Mouse (Mus musculus): ENCODE measurements at regions not wholly inside any gene's neighbourhood (a gene's known extent, or its start where the extent isn't known, plus 50 kb on each side); places are given as distances from the start of the nearest gene placed in this dataset.
A peak's percentile ranks its signal among the peaks of the same experiment; 100 is the strongest.

- H3K9ac ChIP-seq (ENCODE audit: low read depth, low read length, severe bottlenecking): no peak overlapping the region
- H3K4me1 ChIP-seq (ENCODE audit: control insufficient read depth, insufficient read depth, low read length): no peaks in the 10 kb centered on the region
- DNase-seq (ENCODE audit: low spot score) (peak; percentile 70), ATAC-seq (ENCODE audit: low FRiP score, low read depth) (no peak)
- peaks cover 3% of the 10 kb centered on the region; the same call in 1 of the 2 replicates for H3K9me3 ChIP-seq (ENCODE audit: control insufficient read depth, low read length)
- WGBS: 31% methylated on average over 2 of the region's 2 CpGs
- TF ChIP-seq POLR2A (IDR thresholded peaks at IDR 0.05; ENCODE audit: borderline replicate concordance, extremely low read depth, insufficient read depth, insufficient read length): no peak
- no peak overlapping the region for H3K27ac ChIP-seq (replicated peaks; ENCODE audit: low read depth, low read length)
- H3K36me3 ChIP-seq (ENCODE audit: control insufficient read depth, insufficient read depth, low read length): no peaks in the 10 kb centered on the region
- no peaks in the 10 kb centered on the region for H3K27me3 ChIP-seq (ENCODE audit: control insufficient read depth, insufficient read depth, low read length)
- H3K4me2 ChIP-seq (replicated peaks; ENCODE audit: low read depth, low read length, severe bottlenecking): no peak overlapping the region
- no peak overlapping the region for H3K4me3 ChIP-seq (replicated peaks; ENCODE audit: low read length)
These were observed 118.9 kb upstream of the Ptprm start for GRCm38 (mm10) chr17:67473137-67473536.

GRCm38 (mm10) chr17:67458851-67459421, 104.7 kb upstream of the Ptprm start:
- no peak for ATAC-seq (ENCODE audit: low FRiP score, low read depth)
- Histone ChIP-seq H3K27ac (replicated peaks; ENCODE audit: low read depth, low read length) (no peak overlapping the region), H3K4me3 (replicated peaks; ENCODE audit: low read length) (no peak overlapping the region), H3K9me3 (ENCODE audit: control insufficient read depth, low read length) (no peaks in the 10 kb centered on the region), H3K4me1 (ENCODE audit: control insufficient read depth, insufficient read depth, low read length) (no peaks in the 10 kb centered on the region), H3K9ac (ENCODE audit: low read depth, low read length, severe bottlenecking) (no peak overlapping the region), H3K27me3 (ENCODE audit: control insufficient read depth, insufficient read depth, low read length) (no peaks in the 10 kb centered on the region), H3K4me2 (replicated peaks; ENCODE audit: low read depth, low read length, severe bottlenecking) (no peak overlapping the region), H3K36me3 (ENCODE audit: control insufficient read depth, insufficient read depth, low read length) (no peaks in the 10 kb centered on the region)
- no peak for TF ChIP-seq POLR2A (IDR thresholded peaks at IDR 0.05; ENCODE audit: borderline replicate concordance, extremely low read depth, insufficient read depth, insufficient read length)
- WGBS: 83% methylated on average over 4 of the region's 4 CpGs
- DNase-seq (ENCODE audit: low spot score): no peak

- no peak for TF ChIP-seq POLR2A (IDR thresholded peaks at IDR 0.05; ENCODE audit: borderline replicate concordance, extremely low read depth, insufficient read depth, insufficient read length)
- ATAC-seq (ENCODE audit: low FRiP score, low read depth): no peak
- no peak for DNase-seq (ENCODE audit: low spot score)
- 77% methylated on average over 13 of the region's 13 CpGs for WGBS
- H3K9me3 ChIP-seq (ENCODE audit: control insufficient read depth, low read length): no peaks in the 10 kb centered on the region
- no peaks in the 10 kb centered on the region for H3K27me3 ChIP-seq (ENCODE audit: control insufficient read depth, insufficient read depth, low read length)
- no peak overlapping the region for H3K4me2 ChIP-seq (replicated peaks; ENCODE audit: low read depth, low read length, severe bottlenecking)
- H3K9ac ChIP-seq (ENCODE audit: low read depth, low read length, severe bottlenecking): no peak overlapping the region
- H3K4me1 ChIP-seq (ENCODE audit: control insufficient read depth, insufficient read depth, low read length): no peaks in the 10 kb centered on the region
- no peak overlapping the region for H3K4me3 ChIP-seq (replicated peaks; ENCODE audit: low read length)
- no peak overlapping the region for H3K27ac ChIP-seq (replicated peaks; ENCODE audit: low read depth, low read length)
- H3K36me3 ChIP-seq (ENCODE audit: control insufficient read depth, insufficient read depth, low read length): no peaks in the 10 kb centered on the region
These were observed 97.7 kb upstream of the Ptprm start for GRCm38 (mm10) chr17:67451966-67452365.

- H3K4me3 ChIP-seq (replicated peaks; ENCODE audit: low read length): no peak overlapping the region
- TF ChIP-seq POLR2A (IDR thresholded peaks at IDR 0.05; ENCODE audit: borderline replicate concordance, extremely low read depth, insufficient read depth, insufficient read length): no peak
- H3K27ac ChIP-seq (replicated peaks; ENCODE audit: low read depth, low read length): no peak overlapping the region
- no peaks in the 10 kb centered on the region for H3K4me1 ChIP-seq (ENCODE audit: control insufficient read depth, insufficient read depth, low read length)
- no peak overlapping the region for H3K4me2 ChIP-seq (replicated peaks; ENCODE audit: low read depth, low read length, severe bottlenecking)
- no peaks in the 10 kb centered on the region for H3K27me3 ChIP-seq (ENCODE audit: control insufficient read depth, insufficient read depth, low read length)
- WGBS: 58% methylated on average over 2 of the region's 2 CpGs
- ATAC-seq (ENCODE audit: low FRiP score, low read depth) (no peak), DNase-seq (ENCODE audit: low spot score) (no peak)
- H3K36me3 ChIP-seq (ENCODE audit: control insufficient read depth, insufficient read depth, low read length): no peaks in the 10 kb centered on the region
- H3K9me3 ChIP-seq (ENCODE audit: control insufficient read depth, low read length): no peaks in the 10 kb centered on the region
- no peak overlapping the region for H3K9ac ChIP-seq (ENCODE audit: low read depth, low read length, severe bottlenecking)
These were observed 96.8 kb upstream of the Ptprm start for GRCm38 (mm10) chr17:67451081-67451480.

- H3K9ac ChIP-seq (ENCODE audit: low read depth, low read length, severe bottlenecking): no peak overlapping the region
- no peaks in the 10 kb centered on the region for H3K9me3 ChIP-seq (ENCODE audit: control insufficient read depth, low read length)
- H3K27ac ChIP-seq (replicated peaks; ENCODE audit: low read depth, low read length): no peak overlapping the region
- 79% methylated on average over 5 of the region's 5 CpGs for WGBS
- no peak for DNase-seq (ENCODE audit: low spot score)
- TF ChIP-seq POLR2A (IDR thresholded peaks at IDR 0.05; ENCODE audit: borderline replicate concordance, extremely low read depth, insufficient read depth, insufficient read length): no peak
- H3K4me1 ChIP-seq (ENCODE audit: control insufficient read depth, insufficient read depth, low read length): no peaks in the 10 kb centered on the region
- no peaks in the 10 kb centered on the region for H3K36me3 ChIP-seq (ENCODE audit: control insufficient read depth, insufficient read depth, low read length)
- H3K27me3 ChIP-seq (ENCODE audit: control insufficient read depth, insufficient read depth, low read length): no peaks in the 10 kb centered on the region
- H3K4me2 ChIP-seq (replicated peaks; ENCODE audit: low read depth, low read length, severe bottlenecking): no peak overlapping the region
- no peak overlapping the region for H3K4me3 ChIP-seq (replicated peaks; ENCODE audit: low read length)
- ATAC-seq (ENCODE audit: low FRiP score, low read depth): no peak
These were observed 95.8 kb upstream of the Ptprm start for GRCm38 (mm10) chr17:67450021-67450420.

GRCm38 (mm10) chr17:67445986-67446385, 91.7 kb upstream of the Ptprm start:
- H3K27ac ChIP-seq (replicated peaks; ENCODE audit: low read depth, low read length): no peak overlapping the region
- TF ChIP-seq POLR2A (IDR thresholded peaks at IDR 0.05; ENCODE audit: borderline replicate concordance, extremely low read depth, insufficient read depth, insufficient read length): no peak
- DNase-seq (ENCODE audit: low spot score) (no peak), ATAC-seq (ENCODE audit: low FRiP score, low read depth) (no peak)
- no peak overlapping the region for H3K4me3 ChIP-seq (replicated peaks; ENCODE audit: low read length)
- no peaks in the 10 kb centered on the region for H3K36me3 ChIP-seq (ENCODE audit: control insufficient read depth, insufficient read depth, low read length)
- H3K4me2 ChIP-seq (replicated peaks; ENCODE audit: low read depth, low read length, severe bottlenecking): no peak overlapping the region
- no peaks in the 10 kb centered on the region for H3K4me1 ChIP-seq (ENCODE audit: control insufficient read depth, insufficient read depth, low read length)
- H3K9me3 ChIP-seq (ENCODE audit: control insufficient read depth, low read length): no peaks in the 10 kb centered on the region
- no peak overlapping the region for H3K9ac ChIP-seq (ENCODE audit: low read depth, low read length, severe bottlenecking)
- no peaks in the 10 kb centered on the region for H3K27me3 ChIP-seq (ENCODE audit: control insufficient read depth, insufficient read depth, low read length)
